Mouse (Mus musculus) midbrain, postnatal 0 days (tissue): ENCODE measurements around the gene Tnpo3. TPM values are rescaled to one million over a fixed set of nuclear protein-coding genes. Genes with fewer than 3 reads are reported as not detected.

Experiments used
- ATAC-seq: fragments of 200-750 bp; cut with Nextera tagmentation; 2 replicates; pipeline ENCODE4 v1.8.0; 2017; ENCODE audit warnings: moderate number of reproducible peaks, mild to moderate bottlenecking, moderate TSS enrichment, moderate library complexity; ENCODE audit not compliant: low FRiP score
- DNase-seq: peaks from one replicate; pipeline ENCODE4 v3.0.0-alpha.2; 2015; ENCODE audit warnings: low spot score
- H3K27ac ChIP-seq: fragments of 300-500 bp; sonication (generic); 2 replicates; pipeline ENCODE4 v1.5.1; 2014; ENCODE audit warnings: low read depth, mild to moderate bottlenecking, low read length, mixed read lengths
- H3K27me3 ChIP-seq: fragments of 300-500 bp; sonication (generic); 2 replicates; pipeline ENCODE4 v1.6.1; 2014; ENCODE audit warnings: low read length, control low read depth, mixed read lengths; ENCODE audit not compliant: insufficient read depth
- H3K36me3 ChIP-seq: fragments of 300-500 bp; sonication (generic); 2 replicates; pipeline ENCODE4 v1.6.1; 2014; ENCODE audit warnings: low read length, control low read depth, mixed read lengths; ENCODE audit not compliant: insufficient read depth
- H3K4me1 ChIP-seq: fragments of 300-500 bp; sonication (generic); 2 replicates; pipeline ENCODE4 v1.6.1; 2014; ENCODE audit warnings: mild to moderate bottlenecking, control low read depth, antibody characterized with exemption, low read length, mixed read lengths; ENCODE audit not compliant: insufficient read depth
- H3K4me2 ChIP-seq: fragments of 300-500 bp; sonication (generic); 2 replicates; pipeline ENCODE4 v1.6.1; 2014; ENCODE audit warnings: low read depth, mild to moderate bottlenecking, low read length, mixed read lengths; ENCODE audit not compliant: poor library complexity, severe bottlenecking
- H3K4me3 ChIP-seq: fragments of 300-500 bp; sonication (generic); 2 replicates; pipeline ENCODE4 v1.5.1; 2014; ENCODE audit warnings: low read depth, mild to moderate bottlenecking, low read length, moderate library complexity
- H3K9ac ChIP-seq: fragments of 300-500 bp; sonication (generic); replicated peaks from 2 replicates; pipeline ENCODE4 v1.6.1; 2014; ENCODE audit warnings: mild to moderate bottlenecking, low read length, moderate library complexity, mixed read lengths; ENCODE audit not compliant: poor library complexity, severe bottlenecking
- H3K9me3 ChIP-seq: fragments of 300-500 bp; sonication (generic); 2 replicates; pipeline ENCODE4 v1.6.1; 2016; ENCODE audit warnings: low read length, control low read depth
- CTCF ChIP-seq: IDR thresholded peaks from 2 replicates; pipeline ENCODE4 v1.5.1; 2016; ENCODE audit warnings: antibody characterized with exemption, mild to moderate bottlenecking
- WGBS: fragments of 180-500 bp; shearing (Covaris S2); extraction: QIAGEN DNeasy Blood & Tissue Kit; methylation state at CpG from one replicate; pipeline ENCODE4 v1.1.7; 2014; 5-methylcytosine and 5-hydroxymethylcytosine counted together
- polyA plus RNA-seq: library from polyadenylated mRNA; unstranded; fragments of >200 nt; fragmentation: Nextera tagmentation; extraction: Ambion mirVana; gene quantifications from 2 replicates; pipeline ENCODE4 v1.2.1, GENCODE M21; 2015
- total RNA-seq: library from RNA; depleted of rRNA; stranded (reverse); fragments of >200 nt; gene quantifications from 2 replicates; pipeline ENCODE4 v1.2.3, GENCODE M21; 2014; rRNA removed

Tnpo3 gene
- total RNA-seq (72.6 and 81.0 TPM in 2 replicates), polyA plus RNA-seq (56.9 and 57.9 TPM in 2 replicates)

DNA sequence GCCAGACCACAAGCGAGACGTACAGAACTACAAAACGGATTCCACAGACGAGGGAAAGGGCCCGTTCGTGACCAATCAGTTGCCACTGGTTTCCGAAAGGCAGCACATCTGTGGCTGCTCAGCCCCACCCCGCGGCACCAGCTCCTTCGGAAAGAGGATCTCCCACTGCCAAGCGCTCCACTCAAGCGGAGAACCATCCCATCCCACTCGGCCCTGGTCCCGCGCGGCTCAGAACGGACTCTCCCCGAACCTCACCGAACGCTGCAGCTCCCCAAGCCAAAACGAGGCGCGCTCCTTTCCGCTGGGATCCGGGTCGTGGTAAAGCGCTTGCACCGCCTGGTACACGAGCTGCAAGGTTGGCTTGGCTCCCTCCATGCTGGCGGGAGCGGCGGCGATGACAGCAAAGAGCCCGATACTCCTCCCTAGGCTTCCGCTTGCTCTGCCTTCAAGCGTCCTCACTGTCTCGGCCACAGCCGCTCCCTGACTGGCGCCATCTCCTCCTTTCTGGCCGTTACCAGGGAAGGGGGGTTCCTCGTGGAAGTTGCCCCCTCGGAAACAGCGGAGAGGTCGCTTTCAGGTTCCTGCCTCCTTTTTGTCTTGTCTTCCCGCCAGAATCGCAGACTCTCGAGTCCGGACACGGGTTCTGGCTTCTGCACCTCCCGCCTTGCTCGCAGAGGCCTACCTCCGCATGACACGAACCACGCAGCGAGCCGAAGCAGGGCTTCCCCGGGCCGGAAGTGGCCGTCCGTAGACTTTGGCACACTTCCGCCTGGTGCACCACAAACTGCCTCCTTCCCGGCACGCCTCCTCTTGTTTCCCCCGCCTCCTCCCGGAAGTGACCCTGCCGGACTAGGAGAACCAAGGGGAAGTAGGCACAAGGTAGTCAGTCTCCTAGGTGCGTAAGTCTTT is at the start of gene Tnpo3:
TSS of gene Tnpo3 (minus strand) at position 777 of the 909 bp plus-strand sequence.
- no peaks in the 10 kb centered on the region for H3K9me3 ChIP-seq
- TF ChIP-seq CTCF, result 0 out of 2 replicates have a peak, but pooled peaks have one; percentile 1
- peaks cover 5% of the 10 kb centered on the region; the same call in 1 of the 2 replicates for H3K4me1 ChIP-seq
- H3K27me3 ChIP-seq, result no peaks in the 10 kb centered on the region
- peak within 1 kb of the TSS; percentile 89 for H3K9ac ChIP-seq
- under 1% methylated on average over 65 of the region's 67 CpGs for WGBS
- H3K36me3 ChIP-seq, result no peaks in the 10 kb centered on the region
- H3K4me2 ChIP-seq, result peak within 1 kb of the TSS; percentile 71
- H3K27ac ChIP-seq, result peak within 1 kb of the TSS; percentile 92
- H3K4me3 ChIP-seq, result peak within 1 kb of the TSS; percentile 91
- DNase-seq (peak; percentile 96), ATAC-seq (peak; percentile 97)

DNA sequence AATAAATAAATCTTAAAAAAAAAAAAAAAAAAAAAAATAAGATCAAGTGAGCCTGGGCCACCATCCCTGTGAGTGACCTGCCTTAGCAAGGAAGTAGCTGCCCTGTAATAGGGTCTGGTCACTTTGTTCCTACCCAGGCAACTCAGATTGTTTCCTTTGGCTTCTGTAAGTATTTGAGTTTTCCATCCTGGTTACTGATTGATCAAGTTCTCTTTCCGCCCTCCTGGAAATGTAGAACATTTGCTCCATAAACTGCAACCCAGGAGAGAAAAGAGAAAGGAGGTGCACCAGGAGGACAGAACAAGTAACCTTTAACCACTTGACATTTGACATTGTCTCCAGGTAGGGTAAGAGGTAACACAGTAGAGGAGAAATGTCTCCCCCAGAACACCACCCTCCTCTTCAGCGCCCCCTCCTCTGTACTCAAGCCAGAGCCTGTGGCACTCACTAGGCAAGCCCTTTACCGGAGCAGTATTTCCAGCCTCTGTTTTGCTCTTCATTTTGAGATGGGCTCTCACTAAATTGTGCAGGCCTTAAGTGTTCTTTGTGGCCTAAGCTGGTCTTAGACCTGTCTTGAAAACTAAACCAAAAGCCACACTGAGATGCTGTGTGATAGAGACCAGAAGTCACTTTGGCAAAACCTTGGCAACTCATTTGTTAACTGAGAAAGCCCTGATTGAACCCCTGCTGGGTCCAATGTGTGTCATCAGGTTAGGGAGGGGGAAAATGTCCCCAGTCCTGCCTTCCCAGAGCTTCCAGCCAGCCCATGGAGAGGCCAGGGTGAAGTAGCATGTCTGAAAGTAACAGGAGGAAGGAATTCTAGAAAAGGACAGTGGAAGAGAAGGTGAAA is 49.2 kb upstream of the Tnpo3 start:
- DNase-seq (no peak), ATAC-seq (no peak)
- H3K27me3 ChIP-seq, result no peaks in the 10 kb centered on the region
- 92% methylated on average over 3 of the region's 3 CpGs for WGBS
- H3K4me3 ChIP-seq, result no peak overlapping the region
- H3K27ac ChIP-seq, result no peak overlapping the region
- no peaks in the 10 kb centered on the region for H3K4me1 ChIP-seq
- no peak overlapping the region for H3K9ac ChIP-seq
- no peaks in the 10 kb centered on the region for H3K36me3 ChIP-seq
- H3K9me3 ChIP-seq, result no peaks in the 10 kb centered on the region
- no peak for TF ChIP-seq CTCF
- H3K4me2 ChIP-seq, result no peak overlapping the region

DNA sequence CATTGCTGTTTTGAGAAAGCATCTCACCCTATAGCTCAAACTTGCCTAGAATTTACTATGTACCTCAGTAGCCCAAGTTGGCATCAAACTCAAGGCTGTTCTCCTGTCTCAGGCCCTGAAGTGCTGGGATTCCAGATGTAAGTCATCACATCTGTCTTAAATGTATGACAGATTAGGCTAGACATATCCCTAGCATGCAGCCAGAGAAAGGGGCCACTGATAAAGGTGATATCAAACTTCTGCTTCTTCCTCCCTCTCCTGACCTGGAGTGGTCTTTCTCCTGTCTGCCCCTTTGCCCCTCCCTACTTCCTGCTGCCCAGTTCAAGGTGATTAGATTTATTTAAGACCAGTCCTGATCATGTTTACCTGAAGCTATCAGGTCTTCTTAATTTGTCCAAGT is 43.6 kb upstream of the Tnpo3 start:
- Histone ChIP-seq H3K4me2 (no peak overlapping the region), H3K4me1 (no peaks in the 10 kb centered on the region), H3K27me3 (no peaks in the 10 kb centered on the region), H3K36me3 (no peaks in the 10 kb centered on the region), H3K4me3 (no peak overlapping the region), H3K27ac (no peak overlapping the region), H3K9ac (no peak overlapping the region), H3K9me3 (no peaks in the 10 kb centered on the region)
- DNase-seq (no peak), ATAC-seq (no peak)
- no peak for TF ChIP-seq CTCF

DNA sequence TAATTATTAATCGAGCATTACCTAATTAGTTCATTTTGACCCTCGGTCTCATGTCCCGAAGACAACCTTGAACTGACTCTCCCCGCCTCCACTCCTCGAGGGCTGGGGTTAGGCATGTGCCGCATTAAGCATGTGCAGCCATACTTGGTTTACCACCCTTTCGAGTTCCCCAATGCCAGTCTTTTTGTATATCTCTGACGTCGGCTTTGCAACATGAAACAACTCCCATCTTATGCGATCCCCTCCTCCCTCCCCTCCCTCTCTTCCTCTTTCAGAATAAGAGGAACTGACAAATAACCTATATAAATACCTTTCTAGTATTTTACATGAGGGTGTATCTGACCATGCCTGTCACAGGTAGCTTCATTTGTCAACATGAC is 40.5 kb upstream of the Tnpo3 start:
- 72% methylated on average over 10 of the region's 10 CpGs for WGBS
- no peaks in the 10 kb centered on the region for H3K9me3 ChIP-seq
- DNase-seq, result no peak
- H3K27ac ChIP-seq, result no peak overlapping the region
- H3K4me2 ChIP-seq, result no peak overlapping the region
- ATAC-seq, result no peak
- no peaks in the 10 kb centered on the region for H3K4me1 ChIP-seq
- H3K4me3 ChIP-seq, result no peak overlapping the region
- H3K9ac ChIP-seq, result no peak overlapping the region
- TF ChIP-seq CTCF, result no peak
- no peaks in the 10 kb centered on the region for H3K27me3 ChIP-seq
- no peaks in the 10 kb centered on the region for H3K36me3 ChIP-seq

DNA sequence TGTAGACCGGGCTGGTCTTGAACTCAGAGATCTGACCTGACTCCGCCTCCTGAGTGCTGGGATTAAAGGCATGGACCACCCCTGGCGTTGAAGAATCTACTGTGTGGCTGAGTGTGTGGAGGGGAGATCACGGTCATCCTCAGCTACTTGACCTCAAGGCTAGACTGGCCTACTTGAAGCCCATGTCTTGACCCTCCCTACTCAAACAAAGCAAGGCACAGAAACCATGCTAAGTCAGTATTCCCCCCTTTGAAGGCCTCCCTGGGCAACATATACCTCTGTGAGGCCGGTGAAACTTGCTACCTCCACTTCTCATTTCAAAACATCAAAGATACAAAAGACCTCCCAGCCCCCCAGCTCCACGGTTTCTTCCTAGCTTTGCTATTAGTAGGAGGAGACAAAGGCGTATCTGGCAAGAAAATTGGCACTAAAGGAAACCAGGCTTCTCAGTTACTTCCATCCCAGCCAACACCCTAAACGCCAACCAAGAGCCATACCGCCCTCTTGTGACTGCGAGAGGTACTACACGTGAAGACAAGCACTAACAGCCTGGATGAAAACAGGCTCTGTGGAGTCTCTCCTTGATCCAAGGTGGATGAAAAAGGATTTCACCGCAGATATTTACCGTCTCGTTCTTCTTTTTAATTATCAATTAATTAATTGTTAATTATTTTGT is 39.9 kb upstream of the Tnpo3 start:
- Histone ChIP-seq H3K9ac (no peak overlapping the region), H3K27ac (no peak overlapping the region), H3K4me3 (no peak overlapping the region), H3K36me3 (no peaks in the 10 kb centered on the region), H3K4me2 (no peak overlapping the region), H3K9me3 (no peaks in the 10 kb centered on the region), H3K4me1 (no peaks in the 10 kb centered on the region), H3K27me3 (no peaks in the 10 kb centered on the region)
- ATAC-seq, result no peak
- TF ChIP-seq CTCF, result peak; percentile 90
- peak; percentile 80 for DNase-seq
- 30% methylated on average over 14 of the region's 14 CpGs for WGBS
